Mouse (Mus musculus): Measurements from ENCODE around the gene Usp15.

GRCm38 (mm10) chr10:123200320-123200659 lies 3.5 kb upstream of the Usp15 start:
- TF ChIP-seq POLR2A (IDR thresholded peaks at IDR 0.05; ENCODE audit: borderline replicate concordance, control insufficient read depth, low read depth, low read length) (no peak), CTCF (IDR thresholded peaks at IDR 0.05; ENCODE audit: control insufficient read depth, insufficient read depth, low read length) (no peak)

Measured in bone marrow, adult 2 months (tissue).